Mouse (Mus musculus): Measurements from ENCODE around the gene Reep3. TPM values are rescaled to one million over a fixed set of nuclear protein-coding genes. Genes with fewer than 3 reads are reported as not detected.
"Not testable (repeated sequence)": the region's sequence is repeated elsewhere in the genome, so short reads cannot be mapped to it uniquely, and the experiment has no call there.

Reep3 gene
- polyA plus RNA-seq, 1 experiment: 13.2 TPM

GRCm38 (mm10) chr10:67003009-67003742 lies 93.6 kb downstream of the Reep3 start:
- H3K4me3 ChIP-seq (ENCODE audit: control insufficient read depth, insufficient read depth, low read length): no peak overlapping the region
- peaks cover 5% of the 10 kb centered on the region for H3K4me1 ChIP-seq (replicated peaks; ENCODE audit: control insufficient read depth, insufficient read depth, low read length)
- no peaks in the 10 kb centered on the region; the same call in 1 of the 2 replicates for H3K27me3 ChIP-seq (ENCODE audit: control insufficient read depth, insufficient read depth, low read length)
- H3K36me3 ChIP-seq (ENCODE audit: control insufficient read depth, insufficient read depth, low read length): no peaks in the 10 kb centered on the region
- TF ChIP-seq CTCF (IDR thresholded peaks at IDR 0.05; ENCODE audit: borderline replicate concordance, control insufficient read depth, extremely low read depth, insufficient read depth, low read length, poor library complexity): no peak
- TF ChIP-seq POLR2A (IDR thresholded peaks at IDR 0.05; ENCODE audit: control insufficient read depth, extremely low read depth, insufficient read depth, low read length, poor library complexity): no peak
- 25% methylated on average over 25 of the region's 25 CpGs for WGBS
- H3K27ac ChIP-seq (ENCODE audit: control insufficient read depth, insufficient read depth, low read length): no peak overlapping the region
- peak; percentile 11 for DNase-seq

DNA sequence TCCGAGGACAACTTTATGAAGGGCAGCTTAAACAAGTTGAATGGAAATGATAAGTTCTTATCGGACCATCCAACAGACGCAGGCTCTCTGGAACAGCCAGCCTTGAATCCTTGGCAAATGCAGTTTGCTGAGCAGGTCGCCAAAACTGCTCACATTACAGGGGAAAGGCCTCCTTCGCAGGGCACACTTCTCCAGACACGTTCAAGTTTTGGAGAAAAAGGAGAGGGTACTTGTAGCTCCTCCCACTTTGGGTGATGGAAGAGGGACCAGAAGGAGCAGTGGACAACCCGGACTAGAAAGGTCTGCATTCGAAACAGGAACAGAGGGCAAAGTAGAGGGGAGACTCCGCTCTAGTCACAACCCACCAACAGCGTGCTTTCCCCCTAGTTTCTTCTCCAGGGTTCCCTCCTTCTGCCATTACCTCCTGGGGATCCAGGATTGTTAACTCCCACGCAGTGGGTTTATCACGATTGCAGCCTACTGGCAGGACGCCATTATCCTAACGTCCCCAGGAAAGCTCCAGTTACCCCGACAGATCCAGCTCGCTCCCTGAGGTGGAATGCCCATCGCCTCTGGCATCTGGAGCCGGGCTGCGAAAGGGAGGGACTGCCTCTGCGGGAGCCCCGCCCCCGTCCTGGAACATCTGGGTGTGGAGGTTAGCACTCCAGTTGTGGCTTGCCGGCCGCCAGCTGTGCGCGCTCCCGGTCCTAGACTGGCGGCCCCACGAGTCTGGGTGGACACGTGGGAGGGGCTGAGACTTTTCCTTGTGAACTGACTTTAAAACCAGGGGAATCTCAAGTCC lies 94.3 kb downstream of the Reep3 start:
- TF ChIP-seq POLR2A (IDR thresholded peaks at IDR 0.05; ENCODE audit: control insufficient read depth, extremely low read depth, insufficient read depth, low read length, poor library complexity) (no peak), CTCF (IDR thresholded peaks at IDR 0.05; ENCODE audit: borderline replicate concordance, control insufficient read depth, extremely low read depth, insufficient read depth, low read length, poor library complexity) (no peak)
- Histone ChIP-seq H3K27ac (ENCODE audit: control insufficient read depth, insufficient read depth, low read length) (no peak overlapping the region), H3K4me1 (replicated peaks; ENCODE audit: control insufficient read depth, insufficient read depth, low read length) (peaks cover 5% of the 10 kb centered on the region), H3K27me3 (ENCODE audit: control insufficient read depth, insufficient read depth, low read length) (no peaks in the 10 kb centered on the region; the same call in 1 of the 2 replicates), H3K36me3 (ENCODE audit: control insufficient read depth, insufficient read depth, low read length) (no peaks in the 10 kb centered on the region), H3K4me3 (ENCODE audit: control insufficient read depth, insufficient read depth, low read length) (no peak overlapping the region)
- peak; percentile 25 for DNase-seq
- 48% methylated on average over 30 of the region's 30 CpGs for WGBS

DNA sequence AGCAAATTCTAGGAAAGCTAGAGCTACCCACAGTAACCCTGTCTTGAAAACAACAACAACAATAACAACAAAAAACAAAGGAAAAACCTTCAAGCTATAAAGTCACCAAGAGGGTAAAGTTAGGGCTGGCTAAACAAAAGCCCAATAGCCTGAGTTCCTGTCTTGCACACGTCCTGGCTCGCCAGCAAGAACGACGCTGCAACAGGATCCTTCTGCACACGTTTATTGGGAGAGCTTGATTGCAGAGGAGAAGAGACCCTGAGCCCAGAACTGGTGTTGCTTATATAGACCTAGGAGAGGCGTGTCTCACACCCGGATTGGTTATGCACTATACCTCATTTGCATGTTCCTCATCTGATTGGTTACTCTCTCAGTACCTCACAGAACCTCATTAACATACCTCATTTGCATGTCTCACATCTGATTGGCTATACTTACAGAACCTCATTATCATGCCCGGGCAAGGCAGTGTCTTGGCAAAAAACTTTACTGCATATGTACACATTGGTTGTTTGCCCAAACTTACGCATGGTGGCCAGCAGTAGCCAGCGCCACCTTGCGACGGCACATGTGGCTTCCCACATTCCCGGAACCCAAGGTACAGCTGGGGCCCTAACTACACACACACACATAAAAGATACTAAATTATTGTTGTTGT lies 95.7 kb downstream of the Reep3 start:
- WGBS: 96% methylated on average over 13 of the region's 13 CpGs
- not testable (repeated sequence) for H3K4me1 ChIP-seq (replicated peaks; ENCODE audit: control insufficient read depth, insufficient read depth, low read length)

DNA sequence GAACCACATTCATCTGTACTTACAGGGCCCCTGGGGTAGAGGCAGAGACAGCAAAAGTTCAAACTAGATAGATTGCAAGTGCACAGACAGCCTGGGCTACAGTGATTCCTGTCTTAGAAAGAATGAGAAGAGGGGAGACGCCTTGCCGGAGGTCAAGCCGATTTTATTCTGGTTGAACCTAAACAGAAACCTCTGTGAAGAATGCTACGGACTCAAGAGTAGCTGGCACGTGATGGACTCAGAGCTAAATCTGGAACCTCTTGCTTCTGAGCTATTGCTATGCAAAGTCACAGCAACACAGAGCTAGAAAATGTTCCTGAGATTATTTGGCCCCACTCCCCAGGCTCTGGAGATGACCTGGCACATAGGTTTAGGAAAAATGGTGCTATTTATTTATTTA lies 96.6 kb downstream of the Reep3 start:
- DNase-seq: no peak
- H3K4me3 ChIP-seq (ENCODE audit: control insufficient read depth, insufficient read depth, low read length): no peak overlapping the region
- TF ChIP-seq POLR2A (IDR thresholded peaks at IDR 0.05; ENCODE audit: control insufficient read depth, extremely low read depth, insufficient read depth, low read length, poor library complexity): no peak
- TF ChIP-seq CTCF (IDR thresholded peaks at IDR 0.05; ENCODE audit: borderline replicate concordance, control insufficient read depth, extremely low read depth, insufficient read depth, low read length, poor library complexity): no peak
- peaks cover 7% of the 10 kb centered on the region for H3K4me1 ChIP-seq (replicated peaks; ENCODE audit: control insufficient read depth, insufficient read depth, low read length)
- no peak overlapping the region for H3K27ac ChIP-seq (ENCODE audit: control insufficient read depth, insufficient read depth, low read length)
- no peaks in the 10 kb centered on the region; the same call in 1 of the 2 replicates for H3K27me3 ChIP-seq (ENCODE audit: control insufficient read depth, insufficient read depth, low read length)
- no peaks in the 10 kb centered on the region for H3K36me3 ChIP-seq (ENCODE audit: control insufficient read depth, insufficient read depth, low read length)
- WGBS: 93% methylated on average over 5 of the region's 5 CpGs

More for the DNA sequence above, 95.7 kb downstream of the Reep3 start:
- H3K27ac ChIP-seq (ENCODE audit: control insufficient read depth, insufficient read depth, low read length); H3K27me3 ChIP-seq (ENCODE audit: control insufficient read depth, insufficient read depth, low read length); H3K36me3 ChIP-seq (ENCODE audit: control insufficient read depth, insufficient read depth, low read length); DNase-seq; H3K4me3 ChIP-seq (ENCODE audit: control insufficient read depth, insufficient read depth, low read length): not testable (repeated sequence)

- 54% methylated on average over 7 of the region's 7 CpGs for WGBS
- no peak for TF ChIP-seq POLR2A (IDR thresholded peaks at IDR 0.05; ENCODE audit: control insufficient read depth, extremely low read depth, insufficient read depth, low read length, poor library complexity)
- TF ChIP-seq CTCF (IDR thresholded peaks at IDR 0.05; ENCODE audit: borderline replicate concordance, control insufficient read depth, extremely low read depth, insufficient read depth, low read length, poor library complexity): no peak
Measured at GRCm38 (mm10) chr10:66998770-66999169, 98.0 kb downstream of the Reep3 start.

DNA sequence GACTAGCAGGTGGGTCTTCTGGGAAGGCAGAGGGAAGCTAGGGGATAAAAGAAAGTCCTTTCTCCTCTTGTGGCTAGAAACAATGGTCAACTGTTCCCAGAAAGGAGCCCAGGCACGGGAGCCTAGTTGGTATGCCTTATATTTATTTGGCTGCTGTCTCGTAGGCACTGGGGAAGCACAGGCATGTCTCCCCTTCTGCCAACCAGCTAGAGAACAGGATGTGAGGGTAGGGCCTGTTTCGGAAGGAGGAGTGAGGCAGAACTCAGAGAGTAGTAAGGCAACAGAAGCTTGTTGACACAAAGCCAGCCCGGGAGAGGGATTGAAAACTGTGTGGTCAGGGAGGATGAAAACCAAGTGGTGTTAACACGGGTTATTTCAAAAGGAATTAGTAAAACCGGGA lies 101.6 kb downstream of the Reep3 start:
- no peak for DNase-seq
- peaks cover 11% of the 10 kb centered on the region; the same call in 1 of the 2 replicates for H3K4me1 ChIP-seq (replicated peaks; ENCODE audit: control insufficient read depth, insufficient read depth, low read length)
- no peak overlapping the region for H3K4me3 ChIP-seq (ENCODE audit: control insufficient read depth, insufficient read depth, low read length)
- H3K36me3 ChIP-seq (ENCODE audit: control insufficient read depth, insufficient read depth, low read length): no peaks in the 10 kb centered on the region
- WGBS: 26% methylated on average over 6 of the region's 6 CpGs
- no peak overlapping the region for H3K27ac ChIP-seq (ENCODE audit: control insufficient read depth, insufficient read depth, low read length)
- TF ChIP-seq CTCF (IDR thresholded peaks at IDR 0.05; ENCODE audit: borderline replicate concordance, control insufficient read depth, extremely low read depth, insufficient read depth, low read length, poor library complexity) (no peak), POLR2A (IDR thresholded peaks at IDR 0.05; ENCODE audit: control insufficient read depth, extremely low read depth, insufficient read depth, low read length, poor library complexity) (no peak)
- H3K27me3 ChIP-seq (ENCODE audit: control insufficient read depth, insufficient read depth, low read length): no peaks in the 10 kb centered on the region

More at GRCm38 (mm10) chr10:66998770-66999169, 98.0 kb downstream of the Reep3 start:
- Histone ChIP-seq H3K27ac (ENCODE audit: control insufficient read depth, insufficient read depth, low read length) (no peak overlapping the region), H3K36me3 (ENCODE audit: control insufficient read depth, insufficient read depth, low read length) (no peaks in the 10 kb centered on the region), H3K4me3 (ENCODE audit: control insufficient read depth, insufficient read depth, low read length) (no peak overlapping the region), H3K27me3 (ENCODE audit: control insufficient read depth, insufficient read depth, low read length) (no peaks in the 10 kb centered on the region; the same call in 1 of the 2 replicates), H3K4me1 (replicated peaks; ENCODE audit: control insufficient read depth, insufficient read depth, low read length) (peaks cover 13% of the 10 kb centered on the region)
- no peak for DNase-seq
